Mouse (Mus musculus) liver, adult 2 months (tissue): ENCODE measurements at regions not wholly inside any gene's neighbourhood (a gene's known extent, or its start where the extent isn't known, plus 50 kb on each side); places are given as distances from the start of the nearest gene placed in this dataset.

Experiments
- CTCF ChIP-seq: fragments of 200-500 bp; IDR thresholded peaks from 2 replicates; pipeline ENCODE4 v1.5.1; 2011; ENCODE audit warnings: low read depth, low read length, control low read depth
- POLR2A ChIP-seq: fragments of 200-500 bp; IDR thresholded peaks from 2 replicates; pipeline ENCODE4 v1.6.1; 2011; ENCODE audit warnings: low read length, control low read depth; ENCODE audit not compliant: insufficient read depth; ENCODE audit errors: extremely low read depth

- TF ChIP-seq CTCF: no peak
- no peak for TF ChIP-seq POLR2A
Observed at GRCm38 (mm10) chr13:107246956-107247751, 225.2 kb upstream of the Kif2a start.
